Mouse (Mus musculus): ENCODE data around the gene Slc10a1. TPM values are rescaled to one million over a fixed set of nuclear protein-coding genes. Genes with fewer than 3 reads are reported as not detected.

The Slc10a1 gene
- 389 and 508 TPM in 2 replicates for total RNA-seq (2014; rRNA removed)
- polyA plus RNA-seq (2012; rRNA removed), result 1,193 and 1,387 TPM in 2 replicates

GRCm38 (mm10) chr12:80968605-80969004 is at the start of gene Slc10a1:
TSS of gene Slc10a1 (minus strand) at chr12:80968705.
- TF ChIP-seq POLR2A (IDR thresholded peaks at IDR 0.05; ENCODE audit: extremely low read depth, insufficient read depth, low read length), result no peak
- Histone ChIP-seq H3K79me2 (ENCODE audit: control insufficient read depth, insufficient read depth, low read length) (peaks cover 33% of the 10 kb centered on the region; the same call in 1 of the 2 replicates), H3K9ac (ENCODE audit: low read depth, low read length) (peak within 1 kb of the TSS; percentile 85), H3K27me3 (ENCODE audit: control insufficient read depth, insufficient read depth, low read length) (no peaks in the 10 kb centered on the region), H3K36me3 (ENCODE audit: control insufficient read depth, insufficient read depth, low read length) (peaks cover 15% of the 10 kb centered on the region), H3K4me3 (ENCODE audit: insufficient read depth, low read depth, low read length) (peak within 1 kb of the TSS; percentile 69), H3K27ac (replicated peaks; ENCODE audit: insufficient read depth, low read depth, low read length) (peak within 1 kb of the TSS; percentile 96), H3K4me1 (ENCODE audit: control insufficient read depth, insufficient read depth, low read length) (peaks cover 16% of the 10 kb centered on the region; the same call in 1 of the 2 replicates)
- peak; percentile 64 for DNase-seq (ENCODE audit: extremely low read depth, low read depth, low spot score)
- WGBS, result 32% methylated on average over 5 of the region's 5 CpGs

GRCm38 (mm10) chr12:81017624-81018023 is 49.1 kb upstream of the Slc10a1 start:
- TF ChIP-seq CTCF (IDR thresholded peaks at IDR 0.05; ENCODE audit: low read depth, low read length) (no peak), POLR2A (IDR thresholded peaks at IDR 0.05; ENCODE audit: extremely low read depth, insufficient read depth, low read length) (no peak)
- H3K79me2 ChIP-seq (ENCODE audit: control insufficient read depth, insufficient read depth, low read length), result no peaks in the 10 kb centered on the region
- no peaks in the 10 kb centered on the region for H3K36me3 ChIP-seq (ENCODE audit: control insufficient read depth, insufficient read depth, low read length)
- no peaks in the 10 kb centered on the region for H3K4me1 ChIP-seq (ENCODE audit: control insufficient read depth, insufficient read depth, low read length)
- DNase-seq (ENCODE audit: extremely low read depth, low read depth, low spot score), result no peak
- no peak overlapping the region for H3K9ac ChIP-seq (ENCODE audit: low read depth, low read length)
- WGBS, result 95% methylated on average over 12 of the region's 12 CpGs
- H3K27me3 ChIP-seq (ENCODE audit: control insufficient read depth, insufficient read depth, low read length), result no peaks in the 10 kb centered on the region
- H3K4me3 ChIP-seq (ENCODE audit: insufficient read depth, low read depth, low read length), result no peak overlapping the region
- H3K27ac ChIP-seq (replicated peaks; ENCODE audit: insufficient read depth, low read depth, low read length), result no peak overlapping the region

GRCm38 (mm10) chr12:81013496-81013895 is 45.0 kb upstream of the Slc10a1 start:
- no peaks in the 10 kb centered on the region for H3K79me2 ChIP-seq (ENCODE audit: control insufficient read depth, insufficient read depth, low read length)
- DNase-seq (ENCODE audit: extremely low read depth, low read depth, low spot score), result no peak
- WGBS, result 70% methylated on average over 11 of the region's 11 CpGs
- no peaks in the 10 kb centered on the region for H3K36me3 ChIP-seq (ENCODE audit: control insufficient read depth, insufficient read depth, low read length)
- TF ChIP-seq CTCF (IDR thresholded peaks at IDR 0.05; ENCODE audit: low read depth, low read length) (no peak), POLR2A (IDR thresholded peaks at IDR 0.05; ENCODE audit: extremely low read depth, insufficient read depth, low read length) (no peak)
- no peaks in the 10 kb centered on the region for H3K27me3 ChIP-seq (ENCODE audit: control insufficient read depth, insufficient read depth, low read length)
- H3K4me1 ChIP-seq (ENCODE audit: control insufficient read depth, insufficient read depth, low read length), result no peaks in the 10 kb centered on the region
- no peak overlapping the region for H3K9ac ChIP-seq (ENCODE audit: low read depth, low read length)
- H3K4me3 ChIP-seq (ENCODE audit: insufficient read depth, low read depth, low read length), result no peak overlapping the region
- no peak overlapping the region for H3K27ac ChIP-seq (replicated peaks; ENCODE audit: insufficient read depth, low read depth, low read length)

DNA sequence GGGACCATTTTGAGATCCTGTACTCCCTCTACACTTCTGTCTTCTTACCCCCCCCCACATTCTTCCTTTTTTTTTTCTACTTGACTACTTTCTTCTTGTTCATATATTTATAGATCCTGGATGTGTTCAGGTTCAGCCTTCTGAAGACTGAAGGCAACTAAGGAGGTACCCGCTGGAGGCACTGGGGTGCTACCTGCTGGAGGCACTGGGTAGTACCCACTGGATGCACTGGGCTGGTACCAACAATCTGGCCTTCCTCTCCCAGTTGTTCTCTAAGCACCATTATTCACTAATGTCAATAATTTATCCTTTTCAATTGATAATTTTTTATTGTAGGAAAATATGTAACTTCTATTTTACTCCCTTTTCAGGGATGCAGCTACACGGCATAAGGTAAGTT is 43.5 kb upstream of the Slc10a1 start:
- Histone ChIP-seq H3K36me3 (ENCODE audit: control insufficient read depth, insufficient read depth, low read length) (no peaks in the 10 kb centered on the region), H3K27me3 (ENCODE audit: control insufficient read depth, insufficient read depth, low read length) (no peaks in the 10 kb centered on the region), H3K4me3 (ENCODE audit: insufficient read depth, low read depth, low read length) (no peak overlapping the region), H3K27ac (replicated peaks; ENCODE audit: insufficient read depth, low read depth, low read length) (no peak overlapping the region), H3K4me1 (ENCODE audit: control insufficient read depth, insufficient read depth, low read length) (no peaks in the 10 kb centered on the region), H3K79me2 (ENCODE audit: control insufficient read depth, insufficient read depth, low read length) (no peaks in the 10 kb centered on the region), H3K9ac (ENCODE audit: low read depth, low read length) (no peak overlapping the region)
- 93% methylated on average over 2 of the region's 2 CpGs for WGBS
- no peak for DNase-seq (ENCODE audit: extremely low read depth, low read depth, low spot score)
- TF ChIP-seq CTCF (IDR thresholded peaks at IDR 0.05; ENCODE audit: low read depth, low read length) (0 out of 2 replicates have a peak, but pooled peaks have one; percentile 15), POLR2A (IDR thresholded peaks at IDR 0.05; ENCODE audit: extremely low read depth, insufficient read depth, low read length) (no peak)

- H3K36me3 ChIP-seq (ENCODE audit: control insufficient read depth, insufficient read depth, low read length), result no peaks in the 10 kb centered on the region
- H3K4me3 ChIP-seq (ENCODE audit: insufficient read depth, low read depth, low read length), result no peak overlapping the region
- no peak for DNase-seq (ENCODE audit: extremely low read depth, low read depth, low spot score)
- H3K79me2 ChIP-seq (ENCODE audit: control insufficient read depth, insufficient read depth, low read length), result no peaks in the 10 kb centered on the region
- no peaks in the 10 kb centered on the region for H3K27me3 ChIP-seq (ENCODE audit: control insufficient read depth, insufficient read depth, low read length)
- WGBS, result 52% methylated on average over 3 of the region's 3 CpGs
- H3K4me1 ChIP-seq (ENCODE audit: control insufficient read depth, insufficient read depth, low read length), result no peaks in the 10 kb centered on the region
- no peak for TF ChIP-seq POLR2A (IDR thresholded peaks at IDR 0.05; ENCODE audit: extremely low read depth, insufficient read depth, low read length)
- TF ChIP-seq CTCF (IDR thresholded peaks at IDR 0.05; ENCODE audit: low read depth, low read length), result no peak
- H3K27ac ChIP-seq (replicated peaks; ENCODE audit: insufficient read depth, low read depth, low read length), result no peak overlapping the region
- no peak overlapping the region for H3K9ac ChIP-seq (ENCODE audit: low read depth, low read length)
Measured at GRCm38 (mm10) chr12:81009813-81010212, 41.3 kb upstream of the Slc10a1 start.

DNA sequence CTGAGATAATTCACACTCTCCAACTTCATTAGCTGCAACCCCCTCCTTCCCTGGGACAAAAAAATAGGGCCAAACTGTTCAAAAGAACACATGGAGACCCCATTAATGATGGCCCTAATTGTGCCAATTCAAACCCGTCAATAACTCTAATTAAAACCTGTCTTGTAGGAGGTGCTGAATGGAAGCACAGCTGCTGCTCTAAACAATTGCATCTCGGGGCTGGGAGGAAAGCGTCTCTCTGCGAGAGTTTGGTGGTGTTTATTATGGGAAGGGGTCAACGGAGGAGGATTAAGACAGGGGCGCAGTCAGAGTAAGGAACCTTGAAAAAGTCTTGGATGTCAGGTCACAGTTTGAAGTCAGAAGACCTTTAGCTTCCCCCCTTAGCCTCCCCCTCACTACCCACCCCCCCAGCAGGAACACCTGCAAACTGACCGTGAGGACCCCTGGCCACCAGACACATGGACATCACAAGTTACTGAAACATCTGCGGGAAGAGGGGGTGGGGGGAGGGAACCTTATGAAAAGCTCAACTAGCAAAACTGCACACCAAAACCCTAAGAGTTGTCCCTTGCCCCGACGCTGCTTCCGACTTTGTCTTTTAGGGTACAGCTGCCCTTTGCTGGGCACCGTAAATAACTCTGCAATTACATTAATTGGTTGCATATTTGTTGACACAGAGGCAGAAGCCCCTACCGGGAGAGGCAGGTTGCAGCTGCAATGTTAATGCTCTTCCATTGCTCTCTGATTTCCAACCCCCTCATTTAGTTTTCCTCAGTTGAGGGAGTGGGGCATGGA is 34.5 kb upstream of the Slc10a1 start:
- H3K27me3 ChIP-seq (ENCODE audit: control insufficient read depth, insufficient read depth, low read length), result no peaks in the 10 kb centered on the region; the same call in 1 of the 2 replicates
- 77% methylated on average over 13 of the region's 13 CpGs for WGBS
- H3K79me2 ChIP-seq (ENCODE audit: control insufficient read depth, insufficient read depth, low read length), result no peaks in the 10 kb centered on the region
- no peak overlapping the region for H3K27ac ChIP-seq (replicated peaks; ENCODE audit: insufficient read depth, low read depth, low read length)
- no peaks in the 10 kb centered on the region for H3K4me1 ChIP-seq (ENCODE audit: control insufficient read depth, insufficient read depth, low read length)
- no peak overlapping the region for H3K9ac ChIP-seq (ENCODE audit: low read depth, low read length)
- no peak for TF ChIP-seq POLR2A (IDR thresholded peaks at IDR 0.05; ENCODE audit: extremely low read depth, insufficient read depth, low read length)
- no peak for TF ChIP-seq CTCF (IDR thresholded peaks at IDR 0.05; ENCODE audit: low read depth, low read length)
- no peak for DNase-seq (ENCODE audit: extremely low read depth, low read depth, low spot score)
- H3K4me3 ChIP-seq (ENCODE audit: insufficient read depth, low read depth, low read length), result no peak overlapping the region
- H3K36me3 ChIP-seq (ENCODE audit: control insufficient read depth, insufficient read depth, low read length), result no peaks in the 10 kb centered on the region

Data from liver, adult 2 months (tissue).